Mouse (Mus musculus): ENCODE data around the gene Uso1. TPM values are rescaled to one million over a fixed set of nuclear protein-coding genes. Genes with fewer than 3 reads are reported as not detected.

Uso1 gene
- 44.1 TPM for polyA plus RNA-seq (2017; shearing (Covaris generic))

GRCm38 (mm10) chr5:92137239-92138046 lies at the start of gene Uso1:
Uso1 (plus strand) TSS chr5:92137938.

GRCm38 (mm10) chr5:92215308-92215707 lies 77.6 kb downstream of the Uso1 start, which contains the start of gene U90926:
U90926 (minus strand) TSS chr5:92215408.

Other genes with a start within 250 kb of the Uso1 start
- 107 TPM for gene Rchy1, start 174.9 kb upstream of the Uso1 start, polyA plus RNA-seq (2017; shearing (Covaris generic))
- not detected for gene Odaph, start 150.5 kb upstream of the Uso1 start, polyA plus RNA-seq (2017; shearing (Covaris generic))
- gene Cdkl2, start 94.1 kb upstream of the Uso1 start, polyA plus RNA-seq (2017; shearing (Covaris generic)): 3.8 TPM
- gene G3bp2, start 54.2 kb upstream of the Uso1 start, polyA plus RNA-seq (2017; shearing (Covaris generic)): 191 TPM
- gene U90926, start 77.5 kb downstream of the Uso1 start, polyA plus RNA-seq (2017; shearing (Covaris generic)): not detected
- gene Ppef2, start 118.3 kb downstream of the Uso1 start, polyA plus RNA-seq (2017; shearing (Covaris generic)): 0.17 TPM
- 15.2 TPM for gene Naaa, start 140.2 kb downstream of the Uso1 start, polyA plus RNA-seq (2017; shearing (Covaris generic))
- gene Sdad1, start 172.5 kb downstream of the Uso1 start, polyA plus RNA-seq (2017; shearing (Covaris generic)): 51.3 TPM
- gene Cxcl9, start 190.1 kb downstream of the Uso1 start, polyA plus RNA-seq (2017; shearing (Covaris generic)): not detected
- 2.8 TPM for gene Art3, start 193.9 kb downstream of the Uso1 start, polyA plus RNA-seq (2017; shearing (Covaris generic))
- 88.8 TPM for gene Cxcl10, start 211.0 kb downstream of the Uso1 start, polyA plus RNA-seq (2017; shearing (Covaris generic))

Data from effector memory CD4-positive, alpha-beta T cell, adult 7 months (primary cell).